Mouse (Mus musculus): Measurements from ENCODE around the gene Lcorl. TPM values are rescaled to one million over a fixed set of nuclear protein-coding genes. Genes with fewer than 3 reads are reported as not detected.

Gene Lcorl
- polyA plus RNA-seq, 1 experiment, result 22.5 TPM

DNA sequence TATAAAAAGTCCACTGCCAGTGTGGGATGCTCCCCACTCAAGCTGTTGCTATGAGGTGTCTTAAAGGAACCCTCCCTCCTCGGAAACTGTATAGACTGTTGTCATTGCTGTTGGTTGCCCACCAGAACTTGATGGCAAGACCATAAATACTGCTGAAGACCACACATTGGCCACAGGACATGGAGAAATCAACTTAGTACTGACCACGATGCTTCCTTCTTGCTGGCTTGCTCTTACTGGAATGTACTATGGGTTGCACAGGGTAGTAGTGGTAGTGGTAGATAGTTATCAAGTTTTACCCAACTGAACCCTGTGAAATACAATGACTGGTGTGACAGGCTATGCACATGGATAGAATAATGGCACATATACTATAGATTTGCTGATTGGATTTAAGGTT lies 150.6 kb downstream of the Lcorl start:
- no peak for TF ChIP-seq POLR2A (IDR thresholded peaks at IDR 0.05; ENCODE audit: borderline replicate concordance, extremely low read depth, insufficient read depth, insufficient read length, poor library complexity, severe bottlenecking)
- no peak for TF ChIP-seq CTCF (IDR thresholded peaks at IDR 0.05; ENCODE audit: borderline replicate concordance, extremely low read depth, insufficient read depth, insufficient read length)
- DNase-seq (ENCODE audit: low read depth), result no peak

DNA sequence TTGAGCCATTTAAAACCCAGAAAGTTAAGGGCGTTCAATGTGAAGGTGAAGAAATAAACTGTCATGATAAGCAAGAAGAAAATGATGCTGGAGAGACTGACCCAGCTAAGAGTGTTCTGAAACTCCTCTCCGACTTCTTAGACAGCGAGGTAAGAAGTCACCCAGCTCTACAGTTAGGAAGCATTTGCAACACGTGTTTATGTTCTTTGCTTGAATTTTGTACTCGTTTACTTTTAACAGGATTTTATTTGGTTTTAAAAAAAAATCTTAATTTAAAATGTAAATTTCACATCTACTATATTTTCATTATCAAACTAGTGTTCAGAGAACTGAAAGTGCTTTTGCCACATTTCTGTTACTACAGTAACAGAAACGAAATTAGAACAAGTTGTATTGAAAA lies 165.7 kb downstream of the Lcorl start:
- no peak for TF ChIP-seq CTCF (IDR thresholded peaks at IDR 0.05; ENCODE audit: borderline replicate concordance, extremely low read depth, insufficient read depth, insufficient read length)
- no peak for TF ChIP-seq POLR2A (IDR thresholded peaks at IDR 0.05; ENCODE audit: borderline replicate concordance, extremely low read depth, insufficient read depth, insufficient read length, poor library complexity, severe bottlenecking)
- no peak for DNase-seq (ENCODE audit: low read depth)

DNA sequence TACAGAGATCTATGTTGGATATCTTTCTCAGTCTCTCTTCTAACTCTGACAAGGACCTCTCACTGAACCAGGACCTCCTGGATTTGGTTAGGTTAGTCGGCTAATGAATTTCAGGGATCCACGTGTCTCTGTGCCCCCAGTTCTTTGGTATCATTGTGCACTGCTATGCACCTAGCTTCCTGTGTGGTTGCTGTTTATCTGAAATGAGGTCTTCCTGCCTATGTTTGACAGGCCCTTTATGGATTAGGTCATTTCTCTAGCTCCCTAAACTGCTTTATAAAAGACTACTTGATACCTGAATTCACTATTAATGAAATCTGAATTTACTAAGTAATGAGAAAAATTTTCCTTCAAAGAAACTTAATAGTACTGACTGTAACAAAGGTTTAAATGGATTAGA lies 166.6 kb downstream of the Lcorl start:
- no peak for TF ChIP-seq CTCF (IDR thresholded peaks at IDR 0.05; ENCODE audit: borderline replicate concordance, extremely low read depth, insufficient read depth, insufficient read length)
- no peak for TF ChIP-seq POLR2A (IDR thresholded peaks at IDR 0.05; ENCODE audit: borderline replicate concordance, extremely low read depth, insufficient read depth, insufficient read length, poor library complexity, severe bottlenecking)
- DNase-seq (ENCODE audit: low read depth), result no peak

DNA sequence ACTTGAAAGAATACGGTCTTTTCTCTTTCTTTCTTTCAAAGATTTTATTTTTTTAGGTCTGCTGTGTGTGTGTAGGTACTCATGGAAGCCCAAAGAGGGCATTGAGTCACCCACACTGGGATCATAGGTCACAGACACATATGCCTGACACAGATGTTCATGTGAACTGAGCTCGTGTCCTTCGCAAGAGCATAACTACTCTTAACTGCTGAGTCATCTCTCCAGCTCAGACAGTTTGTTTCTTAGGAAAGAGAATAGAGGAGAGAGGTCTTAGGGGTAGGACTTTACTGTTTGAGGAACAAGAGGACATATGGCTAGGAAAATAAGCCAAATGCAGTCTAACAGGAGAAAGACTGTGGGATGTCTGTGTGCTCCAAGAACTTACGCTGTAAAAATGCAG lies 168.3 kb downstream of the Lcorl start:
- TF ChIP-seq POLR2A (IDR thresholded peaks at IDR 0.05; ENCODE audit: borderline replicate concordance, extremely low read depth, insufficient read depth, insufficient read length, poor library complexity, severe bottlenecking), result no peak
- no peak for TF ChIP-seq CTCF (IDR thresholded peaks at IDR 0.05; ENCODE audit: borderline replicate concordance, extremely low read depth, insufficient read depth, insufficient read length)
- no peak for DNase-seq (ENCODE audit: low read depth)

DNA sequence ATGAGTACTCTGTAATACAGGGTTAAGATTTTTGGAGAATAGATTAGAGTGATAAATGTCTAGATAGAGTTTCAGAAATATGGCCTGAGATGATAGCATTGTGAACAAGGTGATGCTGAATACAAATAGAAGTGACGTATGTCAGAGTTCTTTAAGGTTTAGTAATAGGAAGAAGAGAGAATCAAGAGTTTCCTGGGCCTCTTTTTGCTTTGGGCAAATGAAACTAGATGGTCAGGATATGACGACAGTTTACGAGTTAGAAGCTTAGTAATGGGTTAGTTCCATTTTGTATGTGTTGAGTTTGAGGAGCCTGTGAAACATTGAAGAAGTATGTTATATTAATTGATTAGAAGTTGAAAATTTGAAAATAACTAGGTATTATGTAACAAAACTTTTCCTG lies 171.2 kb downstream of the Lcorl start:
- TF ChIP-seq POLR2A (IDR thresholded peaks at IDR 0.05; ENCODE audit: borderline replicate concordance, extremely low read depth, insufficient read depth, insufficient read length, poor library complexity, severe bottlenecking), result no peak
- no peak for TF ChIP-seq CTCF (IDR thresholded peaks at IDR 0.05; ENCODE audit: borderline replicate concordance, extremely low read depth, insufficient read depth, insufficient read length)

DNA sequence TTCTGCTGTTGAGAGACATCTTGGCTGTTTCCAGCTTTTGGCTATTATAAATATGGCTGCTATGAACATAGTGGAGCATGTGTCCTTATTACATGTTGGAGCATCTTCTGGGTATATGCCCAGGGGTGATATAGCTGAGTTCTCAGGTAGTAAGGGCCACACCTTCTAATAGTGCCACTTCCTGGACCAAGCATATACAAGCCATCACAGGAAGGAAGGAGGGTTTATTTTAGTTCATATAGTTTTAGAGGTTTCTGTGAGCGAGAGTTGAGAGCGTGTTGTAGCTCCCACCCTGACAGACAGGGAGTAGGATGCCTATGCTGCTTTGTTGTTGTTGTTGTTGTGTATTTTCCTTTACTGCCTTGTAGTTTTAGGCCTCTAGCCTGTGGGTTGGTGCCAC lies 172.2 kb downstream of the Lcorl start:
- DNase-seq (ENCODE audit: low read depth), result no peak
- TF ChIP-seq CTCF (IDR thresholded peaks at IDR 0.05; ENCODE audit: borderline replicate concordance, extremely low read depth, insufficient read depth, insufficient read length), result no peak
- TF ChIP-seq POLR2A (IDR thresholded peaks at IDR 0.05; ENCODE audit: borderline replicate concordance, extremely low read depth, insufficient read depth, insufficient read length, poor library complexity, severe bottlenecking), result no peak

More for the DNA sequence above, 171.2 kb downstream of the Lcorl start:
- DNase-seq (ENCODE audit: low read depth), result no peak

DNA sequence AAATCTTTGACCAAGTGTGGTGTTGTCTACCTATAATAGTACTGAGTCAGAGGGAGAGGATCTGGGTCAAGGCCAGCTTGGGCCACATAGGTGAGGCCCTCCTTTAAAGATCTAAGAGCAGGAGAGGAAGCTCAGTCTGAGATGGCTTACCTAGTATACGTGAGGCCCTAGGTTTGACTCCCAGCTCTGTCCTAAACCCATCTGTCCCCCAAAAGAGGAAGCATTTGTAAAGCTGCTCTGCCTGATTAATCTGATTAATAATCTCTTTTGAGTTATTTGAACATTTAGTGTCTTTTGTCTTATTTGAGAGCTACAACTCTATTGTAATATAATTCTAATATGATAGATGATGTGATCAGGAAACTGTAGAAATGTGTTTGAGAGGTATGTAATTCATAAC lies 174.0 kb downstream of the Lcorl start:
- no peak for DNase-seq (ENCODE audit: low read depth)

DNA sequence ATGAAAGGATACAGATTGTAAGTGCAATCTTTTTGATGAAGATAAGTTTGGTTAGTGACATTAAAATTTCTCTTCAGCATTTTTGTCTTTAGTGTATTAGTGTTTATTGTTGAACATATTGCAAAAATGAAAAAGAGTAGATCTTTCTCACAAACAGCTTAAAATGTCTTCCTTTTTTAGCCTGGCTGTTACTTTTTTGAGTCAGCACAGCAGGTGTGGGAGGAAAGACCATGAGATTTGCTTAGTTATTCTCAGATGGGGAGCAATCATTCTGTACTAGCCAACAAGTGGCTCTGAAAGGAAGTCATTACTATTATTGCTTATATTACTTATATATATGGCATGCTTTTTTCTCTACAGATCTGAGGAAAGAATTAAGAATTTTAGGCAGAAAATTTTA lies 177.5 kb downstream of the Lcorl start:
- TF ChIP-seq POLR2A (IDR thresholded peaks at IDR 0.05; ENCODE audit: borderline replicate concordance, extremely low read depth, insufficient read depth, insufficient read length, poor library complexity, severe bottlenecking), result no peak
- TF ChIP-seq CTCF (IDR thresholded peaks at IDR 0.05; ENCODE audit: borderline replicate concordance, extremely low read depth, insufficient read depth, insufficient read length), result no peak

More for the DNA sequence above, 174.0 kb downstream of the Lcorl start:
- TF ChIP-seq POLR2A (IDR thresholded peaks at IDR 0.05; ENCODE audit: borderline replicate concordance, extremely low read depth, insufficient read depth, insufficient read length, poor library complexity, severe bottlenecking), result no peak
- TF ChIP-seq CTCF (IDR thresholded peaks at IDR 0.05; ENCODE audit: borderline replicate concordance, extremely low read depth, insufficient read depth, insufficient read length), result no peak

DNA sequence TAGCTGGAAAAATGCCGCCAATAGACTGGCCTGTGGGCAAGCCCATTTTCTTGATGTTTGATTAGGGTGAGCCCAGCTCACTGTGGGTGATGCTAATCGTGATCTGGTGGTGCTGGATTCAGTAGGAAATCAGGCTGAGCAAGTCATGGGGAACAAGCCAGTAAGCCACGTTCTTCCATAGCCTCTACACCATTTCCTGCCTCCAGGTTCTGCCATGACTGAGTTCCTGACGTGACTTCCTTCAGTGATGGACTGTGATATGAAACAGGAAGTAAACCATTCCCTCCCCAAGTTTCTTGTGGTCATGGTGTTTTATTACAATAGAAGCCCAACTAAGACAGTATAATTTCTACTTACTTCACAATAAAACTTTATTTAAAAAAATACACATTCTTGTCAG lies 179.8 kb downstream of the Lcorl start:
- TF ChIP-seq CTCF (IDR thresholded peaks at IDR 0.05; ENCODE audit: borderline replicate concordance, extremely low read depth, insufficient read depth, insufficient read length) (no peak), POLR2A (IDR thresholded peaks at IDR 0.05; ENCODE audit: borderline replicate concordance, extremely low read depth, insufficient read depth, insufficient read length, poor library complexity, severe bottlenecking) (no peak)

More for the DNA sequence above, 177.5 kb downstream of the Lcorl start:
- no peak for DNase-seq (ENCODE audit: low read depth)

DNA sequence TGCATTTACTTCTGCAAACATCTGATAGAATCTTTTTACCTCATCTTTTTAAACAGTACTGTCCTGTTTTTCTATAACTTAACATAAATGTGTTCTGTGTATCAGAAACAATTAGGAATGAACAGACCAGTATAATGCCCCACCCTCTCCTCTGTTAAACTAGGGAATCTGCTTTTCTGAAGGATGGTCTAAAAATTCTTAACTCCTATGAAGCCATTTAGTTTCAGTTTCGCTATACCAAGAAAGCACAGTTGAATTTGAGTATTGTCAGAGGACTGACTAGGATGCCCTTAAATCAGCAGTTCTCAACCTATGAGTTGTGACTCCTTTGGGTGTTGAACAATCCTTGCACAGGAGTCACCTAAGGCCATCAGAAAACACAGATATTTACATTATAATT lies 182.4 kb downstream of the Lcorl start:
- DNase-seq (ENCODE audit: low read depth), result no peak
- TF ChIP-seq CTCF (IDR thresholded peaks at IDR 0.05; ENCODE audit: borderline replicate concordance, extremely low read depth, insufficient read depth, insufficient read length) (no peak), POLR2A (IDR thresholded peaks at IDR 0.05; ENCODE audit: borderline replicate concordance, extremely low read depth, insufficient read depth, insufficient read length, poor library complexity, severe bottlenecking) (no peak)

More for the DNA sequence above, 179.8 kb downstream of the Lcorl start:
- DNase-seq (ENCODE audit: low read depth), result no peak

DNA sequence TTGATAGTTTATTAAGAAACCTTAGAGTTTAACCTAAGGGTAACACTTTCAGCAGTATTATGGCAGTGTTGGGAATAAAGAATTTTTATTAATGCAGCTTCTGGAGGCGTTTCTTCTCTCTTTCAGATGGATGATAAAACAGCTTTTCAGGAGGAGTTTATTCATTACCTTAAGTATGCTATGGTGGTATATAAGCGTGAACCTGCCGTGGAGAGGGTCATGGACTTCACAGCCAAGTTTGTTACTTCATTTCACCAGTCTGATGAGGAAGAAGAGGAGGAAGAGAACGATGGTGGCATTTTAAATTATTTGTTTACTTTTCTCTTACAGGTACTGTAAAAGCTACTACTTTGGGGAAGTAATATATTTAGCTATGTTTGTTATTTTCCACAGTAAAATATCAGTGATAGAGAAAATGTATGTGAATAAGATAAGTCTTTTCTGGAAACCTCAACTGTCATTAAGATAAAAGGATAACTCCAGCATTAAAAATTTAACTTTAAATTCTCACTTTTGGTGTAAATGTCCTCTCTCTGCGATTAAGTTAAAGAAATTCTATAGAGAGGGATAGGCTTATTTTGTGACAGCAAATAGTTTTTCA lies 186.4 kb downstream of the Lcorl start:
- TF ChIP-seq POLR2A (IDR thresholded peaks at IDR 0.05; ENCODE audit: borderline replicate concordance, extremely low read depth, insufficient read depth, insufficient read length, poor library complexity, severe bottlenecking), result no peak
- TF ChIP-seq CTCF (IDR thresholded peaks at IDR 0.05; ENCODE audit: borderline replicate concordance, extremely low read depth, insufficient read depth, insufficient read length), result no peak
- DNase-seq (ENCODE audit: low read depth), result no peak

DNA sequence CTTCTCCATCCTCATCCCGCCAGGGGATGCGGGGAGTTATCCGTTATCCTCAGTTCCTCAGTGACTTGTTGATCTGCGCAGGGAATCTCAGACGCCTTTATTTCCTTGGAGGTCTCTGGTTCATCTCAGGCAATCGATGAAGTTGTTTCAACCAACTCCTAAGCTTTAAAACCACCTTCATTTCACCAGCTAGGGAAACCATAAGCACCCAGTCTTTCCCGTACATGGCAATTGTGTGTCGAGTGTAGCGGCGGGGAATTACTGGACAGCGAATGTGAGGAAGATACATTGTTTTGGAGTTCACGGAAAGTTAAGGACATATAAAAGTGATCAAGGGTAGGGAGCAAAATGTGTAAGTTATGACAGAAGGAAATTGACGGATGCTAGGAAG lies 187.1 kb downstream of the Lcorl start:
- DNase-seq (ENCODE audit: low read depth), result no peak
- TF ChIP-seq POLR2A (IDR thresholded peaks at IDR 0.05; ENCODE audit: borderline replicate concordance, extremely low read depth, insufficient read depth, insufficient read length, poor library complexity, severe bottlenecking), result no peak
- TF ChIP-seq CTCF (IDR thresholded peaks at IDR 0.05; ENCODE audit: borderline replicate concordance, extremely low read depth, insufficient read depth, insufficient read length), result no peak

Data from brain, embryonic 14.5 days (tissue).